Mouse (Mus musculus) kidney, adult 2 months (tissue): ENCODE measurements around the gene Polr1b.

ENCODE experiments used
- CTCF ChIP-seq: fragments of 200-500 bp; conservative IDR thresholded peaks from 2 replicates; pipeline ENCODE4 v1.5.1; 2011; ENCODE audit warnings: low read depth, mild to moderate bottlenecking, control low read depth, low read length, moderate library complexity, mixed read lengths; ENCODE audit not compliant: insufficient read depth, insufficient read length
- POLR2A ChIP-seq: fragments of 200-500 bp; IDR thresholded peaks from one replicate; pipeline ENCODE4 v1.6.1; 2011; ENCODE audit warnings: low read depth, low read length, control low read depth

DNA sequence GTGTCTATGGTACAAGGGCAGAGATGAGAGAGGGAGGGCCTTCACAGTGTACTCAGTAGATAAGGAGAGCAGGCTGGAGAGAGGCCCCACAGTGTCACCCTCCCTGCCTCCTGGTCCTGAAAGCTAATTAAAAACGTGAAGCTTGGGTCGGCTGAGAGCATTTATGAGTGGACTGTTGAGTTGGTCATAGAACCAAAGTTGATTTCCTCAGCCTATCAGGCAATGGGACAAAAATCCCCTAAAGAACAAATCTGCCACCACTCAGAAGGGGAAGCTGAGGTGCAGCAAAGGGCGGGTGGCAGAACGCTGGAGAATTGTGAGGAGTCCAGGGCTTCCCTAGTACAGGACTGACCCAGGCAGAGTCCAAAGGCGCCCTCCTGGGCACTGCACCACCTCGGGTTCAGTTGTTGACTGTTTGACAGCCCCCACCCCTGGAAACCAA lies 42.9 kb upstream of the Polr1b start:
- TF ChIP-seq CTCF (no peak), POLR2A (no peak)
